Mouse (Mus musculus): ENCODE results near the gene Zfp57.

GRCm38 (mm10) chr17:37028683-37029120 is 27.7 kb downstream of the Zfp57 start:
- no peak for TF ChIP-seq CTCF (IDR thresholded peaks at IDR 0.05; ENCODE audit: control insufficient read depth, insufficient read depth, insufficient read length)
- no peak for TF ChIP-seq MAX (IDR thresholded peaks at IDR 0.05)
- TF ChIP-seq MYOG (IDR thresholded peaks at IDR 0.05; ENCODE audit: control insufficient read depth, extremely low read depth, insufficient read length): no peak

All from C2C12 (cell line).